Mouse (Mus musculus) heart, adult 2 months (tissue): ENCODE data around the gene Tssk4. TPM values are rescaled to one million over a fixed set of nuclear protein-coding genes. Genes with fewer than 3 reads are reported as not detected.
A peak's percentile ranks its signal among the peaks of the same experiment; 100 is the strongest.

Source experiments
- DNase-seq, 2 experiments: peaks; one replicate each; pipeline ENCODE4 v3.0.0; 2021
- H3K27ac ChIP-seq: fragments of 200-600 bp; 2 replicates; pipeline ENCODE4 v1.8.1; 2022
- H3K27me3 ChIP-seq: fragments of 200-500 bp; 2 replicates; pipeline ENCODE4 v1.6.1; 2012; ENCODE audit warnings: mild to moderate bottlenecking, low read length, inconsistent platforms, mixed read lengths; ENCODE audit not compliant: control insufficient read depth, insufficient read depth
- H3K36me3 ChIP-seq: fragments of 200-500 bp; 2 replicates; pipeline ENCODE4 v1.6.1; 2012; ENCODE audit warnings: low read length, inconsistent platforms; ENCODE audit not compliant: control insufficient read depth, insufficient read depth
- H3K4me1 ChIP-seq: fragments of 200-500 bp; 2 replicates; pipeline ENCODE4 v1.6.1; 2011; ENCODE audit warnings: low read length; ENCODE audit not compliant: control insufficient read depth, insufficient read depth
- H3K4me3 ChIP-seq: fragments of 200-600 bp; 2 replicates; pipeline ENCODE4 v1.8.1; 2022
- H3K79me2 ChIP-seq: fragments of 200-500 bp; replicated peaks from 2 replicates; pipeline ENCODE4 v1.6.1; 2012; ENCODE audit warnings: mild to moderate bottlenecking, inconsistent platforms, low read length, moderate library complexity, mixed read lengths; ENCODE audit not compliant: control insufficient read depth, insufficient read depth
- H3K9ac ChIP-seq: fragments of 200-500 bp; 2 replicates; pipeline ENCODE4 v1.6.1; 2012; ENCODE audit warnings: low read depth, mild to moderate bottlenecking, control low read depth, inconsistent platforms, low read length, mixed read lengths
- CTCF ChIP-seq: fragments of 200-600 bp; IDR thresholded peaks from 2 replicates; pipeline ENCODE4 v1.8.1; 2022; ENCODE audit warnings: antibody characterized with exemption, mild to moderate bottlenecking, moderate library complexity
- EP300 ChIP-seq: fragments of 200-500 bp; IDR thresholded peaks from 2 replicates; pipeline ENCODE4 v1.6.1; 2011; ENCODE audit warnings: low read depth, low read length, control low read depth; ENCODE audit not compliant: insufficient read depth
- POLR2A ChIP-seq: fragments of 200-500 bp; IDR thresholded peaks from 2 replicates; pipeline ENCODE4 v1.6.1; 2011; ENCODE audit warnings: mild to moderate bottlenecking, low read depth, low read length, control low read depth; ENCODE audit not compliant: insufficient read depth
- WGBS: fragments of 180-500 bp; shearing (Covaris S2); methylation state at CpG from one replicate; pipeline ENCODE4 v1.1.7; 2018; 5-methylcytosine and 5-hydroxymethylcytosine counted together
- intact Hi-C: fragments of 180-260 bp; cut with DNase I; formaldehyde crosslinking; loops from one replicate; pipeline ENCODE4 v1.15.1; 2025
- polyA plus RNA-seq: library from polyadenylated mRNA; depleted of rRNA; stranded (reverse); fragments of >200 nt; gene quantifications from 2 replicates; pipeline ENCODE4 v1.2.3, GENCODE M21; 2012; rRNA removed
- total RNA-seq, 2 experiments: library from RNA; stranded (reverse); gene quantifications; 2 replicates each; pipeline ENCODE4 v1.2.3; 2021

Gene Tssk4
- total and polyA plus RNA-seq, 3 experiments = 0.34 to 0.55 (median 0.47) TPM

DNA sequence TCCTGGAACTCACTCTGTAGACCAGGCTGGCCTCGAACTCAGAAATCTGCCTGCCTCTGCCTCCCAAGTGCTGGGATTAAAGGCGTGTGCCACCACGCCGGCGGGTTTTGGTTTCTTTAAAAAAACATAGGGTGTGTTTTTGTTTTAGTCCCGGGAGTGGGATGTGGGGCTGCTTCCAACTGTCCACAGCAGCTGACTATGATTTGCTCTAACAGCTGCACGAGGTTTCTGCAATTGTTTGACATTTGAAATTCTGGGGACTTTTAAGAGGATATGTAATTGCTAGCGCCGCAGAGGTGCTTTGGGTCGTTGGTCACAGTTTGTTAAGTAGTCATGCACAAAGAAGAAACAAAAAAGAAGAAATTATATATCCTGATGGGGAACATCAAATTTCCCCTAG, 39.4 kb downstream of the Tssk4 start:
- Histone ChIP-seq H3K27me3 (no peaks in the 10 kb centered on the region), H3K27ac (no peak overlapping the region), H3K36me3 (no peaks in the 10 kb centered on the region), H3K4me1 (no peaks in the 10 kb centered on the region), H3K9ac (no peak overlapping the region), H3K79me2 (no peaks in the 10 kb centered on the region), H3K4me3 (no peak overlapping the region)
- no peak for DNase-seq
- 65% methylated on average over 10 of the region's 10 CpGs for WGBS
- no peak for TF ChIP-seq EP300
- TF ChIP-seq CTCF = no peak
- TF ChIP-seq POLR2A = no peak
- intact Hi-C loops = no loop called here

DNA sequence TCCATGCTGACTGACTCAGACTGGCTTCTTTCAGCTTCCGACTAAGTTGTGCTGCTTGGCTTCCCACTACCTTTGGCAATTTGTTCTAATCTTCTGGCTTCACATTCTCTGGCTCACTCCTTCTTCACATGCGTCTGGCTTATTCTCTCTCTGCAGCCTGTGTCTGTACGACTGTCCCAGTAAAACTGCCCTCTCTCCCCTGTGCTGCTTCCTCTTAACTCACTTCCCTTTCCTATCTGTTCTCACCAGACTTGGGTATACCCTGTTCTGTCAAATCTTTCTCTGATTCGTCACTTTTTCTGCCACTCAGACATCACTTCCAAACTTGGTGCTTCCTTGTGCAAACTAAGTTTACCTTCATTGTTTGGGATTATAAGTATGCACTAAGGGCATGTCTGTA, 47.2 kb downstream of the Tssk4 start:
- Histone ChIP-seq H3K27ac (no peak overlapping the region), H3K4me1 (no peaks in the 10 kb centered on the region), H3K27me3 (no peaks in the 10 kb centered on the region), H3K36me3 (no peaks in the 10 kb centered on the region), H3K9ac (no peak overlapping the region), H3K4me3 (no peak overlapping the region), H3K79me2 (no peaks in the 10 kb centered on the region)
- TF ChIP-seq POLR2A (peak; percentile 20; the same call in 1 of the 2 replicates), EP300 (no peak), CTCF (no peak)
- 67% methylated on average over 4 of the region's 4 CpGs for WGBS
- intact Hi-C loops = no loop called here
- DNase-seq = no peak

GRCm38 (mm10) chr14:55701131-55701530, 51.1 kb downstream of the Tssk4 start:
- WGBS = 64% methylated on average over 9 of the region's 9 CpGs
- Histone ChIP-seq H3K4me3 (no peak overlapping the region), H3K27me3 (no peaks in the 10 kb centered on the region), H3K27ac (no peak overlapping the region), H3K9ac (no peak overlapping the region), H3K79me2 (no peaks in the 10 kb centered on the region), H3K36me3 (no peaks in the 10 kb centered on the region), H3K4me1 (no peaks in the 10 kb centered on the region)
- TF ChIP-seq CTCF = no peak
- TF ChIP-seq EP300 = no peak
- TF ChIP-seq POLR2A = no peak
- intact Hi-C loops = no loop called here
- no peak for DNase-seq

Other genes starting within 250 kb of the Tssk4 start
Only the 30 nearest of the 34 such genes appear.
- gene Dhrs4, start 171.4 kb upstream of the Tssk4 start, total RNA-seq = 100 to 1,000 TPM; 106 to 125 TPM
- 64.7 and 85.7 TPM in 2 replicates for gene Dhrs4, start 171.4 kb upstream of the Tssk4 start, polyA plus RNA-seq
- 1 to 10 TPM; 1.3 to 2.0 TPM for gene Carmil3, start 159.5 kb upstream of the Tssk4 start, total RNA-seq
- gene Carmil3, start 159.5 kb upstream of the Tssk4 start, polyA plus RNA-seq = 3.4 and 4.8 TPM in 2 replicates
- gene Cpne6, start 139.7 kb upstream of the Tssk4 start, total RNA-seq = not detected
- gene Cpne6, start 139.7 kb upstream of the Tssk4 start, polyA plus RNA-seq = 0.25 and 0.26 TPM in 2 replicates
- not detected for gene Nrl, start 125.2 kb upstream of the Tssk4 start, total RNA-seq
- gene Nrl, start 125.2 kb upstream of the Tssk4 start, polyA plus RNA-seq = not detected in 2 replicates
- 1 to 10 TPM; 9.0 to 9.4 TPM for gene Pck2, start 109.9 kb upstream of the Tssk4 start, total RNA-seq
- 13.3 and 15.3 TPM in 2 replicates for gene Pck2, start 109.9 kb upstream of the Tssk4 start, polyA plus RNA-seq
- 100 to 1,000 TPM; 136 to 160 TPM for gene Dcaf11, start 90.2 kb upstream of the Tssk4 start, total RNA-seq
- 151 and 186 TPM in 2 replicates for gene Dcaf11, start 90.2 kb upstream of the Tssk4 start, polyA plus RNA-seq
- gene A730061H03Rik, start 89.8 kb upstream of the Tssk4 start, total RNA-seq = not detected
- 0.74 and 1.2 TPM in 2 replicates for gene A730061H03Rik, start 89.8 kb upstream of the Tssk4 start, polyA plus RNA-seq
- gene Fitm1, start 74.6 kb upstream of the Tssk4 start, total RNA-seq = 100 to 1,000 TPM; 165 to 187 TPM
- 323 and 403 TPM in 2 replicates for gene Fitm1, start 74.6 kb upstream of the Tssk4 start, polyA plus RNA-seq
- gene Psme1, start 72.1 kb upstream of the Tssk4 start, total RNA-seq = 100 to 1,000 TPM; 231 to 264 TPM
- 101 and 118 TPM in 2 replicates for gene Psme1, start 72.1 kb upstream of the Tssk4 start, polyA plus RNA-seq
- 10 to 100 TPM; 58.4 to 61.1 TPM for gene Emc9, start 64.9 kb upstream of the Tssk4 start, total RNA-seq
- gene Emc9, start 64.9 kb upstream of the Tssk4 start, polyA plus RNA-seq = 52.9 and 54.2 TPM in 2 replicates
- gene Psme2, start 59.1 kb upstream of the Tssk4 start, total RNA-seq = 100 to 1,000 TPM; 119 to 120 TPM
- 37.3 and 56.7 TPM in 2 replicates for gene Psme2, start 59.1 kb upstream of the Tssk4 start, polyA plus RNA-seq
- gene Rnf31, start 58.5 kb upstream of the Tssk4 start, total RNA-seq = 10 to 100 TPM; 27.5 to 30.9 TPM
- 19.7 and 24.3 TPM in 2 replicates for gene Rnf31, start 58.5 kb upstream of the Tssk4 start, polyA plus RNA-seq
- gene Irf9, start 46.6 kb upstream of the Tssk4 start, total RNA-seq = 1 to 10 TPM; 9.7 to 9.8 TPM
- 22.2 and 29.3 TPM in 2 replicates for gene Irf9, start 46.6 kb upstream of the Tssk4 start, polyA plus RNA-seq
- under 1 TPM in 1 of 2 experiments, not detected in 1; 0.32 TPM for gene Rec8, start 32.1 kb upstream of the Tssk4 start, total RNA-seq
- gene Rec8, start 32.1 kb upstream of the Tssk4 start, polyA plus RNA-seq = 0.12 and 0.29 TPM in 2 replicates
- 10 to 100 TPM; 51.3 to 64.1 TPM for gene Ipo4, start 14.2 kb upstream of the Tssk4 start, total RNA-seq
- gene Ipo4, start 14.2 kb upstream of the Tssk4 start, polyA plus RNA-seq = 68.2 and 68.9 TPM in 2 replicates
- gene Gm49378, start 12.3 kb upstream of the Tssk4 start, total RNA-seq = 1 to 10 TPM; 2.5 to 3.8 TPM
- gene Gm49378, start 12.3 kb upstream of the Tssk4 start, polyA plus RNA-seq = 3.5 and 5.0 TPM in 2 replicates
- gene Tm9sf1, start 6.4 kb upstream of the Tssk4 start, total RNA-seq = 10 to 100 TPM; 39.4 to 40.6 TPM
- gene Tm9sf1, start 6.4 kb upstream of the Tssk4 start, polyA plus RNA-seq = 50.6 and 63.0 TPM in 2 replicates
- gene Mdp1, start 10.3 kb downstream of the Tssk4 start, total RNA-seq = 10 to 100 TPM; 45.3 to 49.1 TPM
- gene Mdp1, start 10.3 kb downstream of the Tssk4 start, polyA plus RNA-seq = 35.7 and 54.9 TPM in 2 replicates
- gene Gmpr2, start 21.8 kb downstream of the Tssk4 start, total RNA-seq = 1 to 10 TPM; 8.1 to 9.0 TPM
- gene Gmpr2, start 21.8 kb downstream of the Tssk4 start, polyA plus RNA-seq = 11.8 and 18.2 TPM in 2 replicates
- 100 to 1,000 TPM; 242 to 262 TPM for gene Nedd8, start 21.9 kb downstream of the Tssk4 start, total RNA-seq
- gene Nedd8, start 21.9 kb downstream of the Tssk4 start, polyA plus RNA-seq = 265 and 340 TPM in 2 replicates
- gene Tinf2, start 31.6 kb downstream of the Tssk4 start, total RNA-seq = 10 to 100 TPM; 12.6 to 12.8 TPM
- 7.6 and 8.5 TPM in 2 replicates for gene Tinf2, start 31.6 kb downstream of the Tssk4 start, polyA plus RNA-seq
- gene Tgm1, start 63.7 kb downstream of the Tssk4 start, total RNA-seq = under 1 TPM; 0.16 to 0.43 TPM
- 0.31 and 0.41 TPM in 2 replicates for gene Tgm1, start 63.7 kb downstream of the Tssk4 start, polyA plus RNA-seq
- 10 to 100 TPM; 12.5 to 13.0 TPM for gene Rabggta, start 72.1 kb downstream of the Tssk4 start, total RNA-seq
- 26.3 and 32.2 TPM in 2 replicates for gene Rabggta, start 72.1 kb downstream of the Tssk4 start, polyA plus RNA-seq
- 10 to 100 TPM; 35.4 to 40.2 TPM for gene Dhrs1, start 95.5 kb downstream of the Tssk4 start, total RNA-seq
- 82.9 and 85.8 TPM in 2 replicates for gene Dhrs1, start 95.5 kb downstream of the Tssk4 start, polyA plus RNA-seq
- 10 to 100 TPM; 10.1 to 11.4 TPM for gene Nop9, start 95.5 kb downstream of the Tssk4 start, total RNA-seq
- 8.3 and 13.1 TPM in 2 replicates for gene Nop9, start 95.5 kb downstream of the Tssk4 start, polyA plus RNA-seq
- under 1 TPM; 0.81 to 0.98 TPM for gene Cideb, start 108.3 kb downstream of the Tssk4 start, total RNA-seq
- 6.7 and 8.1 TPM in 2 replicates for gene Cideb, start 108.3 kb downstream of the Tssk4 start, polyA plus RNA-seq
- under 1 TPM in 1 of 2 experiments, not detected in 1; 0.20 TPM for gene Ltb4r2, start 111.2 kb downstream of the Tssk4 start, total RNA-seq
- 0.06 and 0.20 TPM in 2 replicates for gene Ltb4r2, start 111.2 kb downstream of the Tssk4 start, polyA plus RNA-seq
- gene Ltb4r1, start 115.8 kb downstream of the Tssk4 start, total RNA-seq = under 1 TPM; 0.34 to 0.36 TPM
- 0.76 TPM in 2 replicates for gene Ltb4r1, start 115.8 kb downstream of the Tssk4 start, polyA plus RNA-seq
- 10 to 100 TPM; 16.1 to 20.3 TPM for gene Adcy4, start 133.9 kb downstream of the Tssk4 start, total RNA-seq
- 36.5 and 40.0 TPM in 2 replicates for gene Adcy4, start 133.9 kb downstream of the Tssk4 start, polyA plus RNA-seq
- 1 to 10 TPM; 2.2 to 2.4 TPM for gene Ripk3, start 138.7 kb downstream of the Tssk4 start, total RNA-seq
- gene Ripk3, start 138.7 kb downstream of the Tssk4 start, polyA plus RNA-seq = 3.5 and 4.1 TPM in 2 replicates